Mouse (Mus musculus) small intestine, adult 2 months (tissue): ENCODE results near the gene Rpl14. TPM values are rescaled to one million over a fixed set of nuclear protein-coding genes. Genes with fewer than 3 reads are reported as not detected.
A peak's percentile ranks its signal among the peaks of the same experiment; 100 is the strongest.

Source experiments
- H3K27ac ChIP-seq: fragments of 200-500 bp; 2 replicates; pipeline ENCODE4 v1.5.1; 2012; ENCODE audit warnings: low read depth, low read length, control low read depth, inconsistent platforms; ENCODE audit not compliant: insufficient read depth
- H3K27me3 ChIP-seq: fragments of 200-500 bp; 2 replicates; pipeline ENCODE4 v1.6.1; 2012; ENCODE audit warnings: mild to moderate bottlenecking, moderate library complexity, low read length, inconsistent platforms; ENCODE audit not compliant: control insufficient read depth, insufficient read depth
- H3K36me3 ChIP-seq: fragments of 200-500 bp; 2 replicates; pipeline ENCODE4 v1.6.1; 2012; ENCODE audit warnings: mild to moderate bottlenecking, low read length, control low read depth, inconsistent platforms; ENCODE audit not compliant: control insufficient read depth, insufficient read depth
- H3K4me1 ChIP-seq: fragments of 200-500 bp; 2 replicates; pipeline ENCODE4 v1.6.1; 2012; ENCODE audit warnings: low read length, inconsistent platforms, mixed read lengths; ENCODE audit not compliant: control insufficient read depth, insufficient read depth, insufficient read length
- H3K4me3 ChIP-seq: fragments of 200-500 bp; 2 replicates; pipeline ENCODE4 v1.5.1; 2012; ENCODE audit warnings: low read depth, mild to moderate bottlenecking, control low read depth, inconsistent platforms, low read length, moderate library complexity
- CTCF ChIP-seq: fragments of 200-500 bp; IDR thresholded peaks from 2 replicates; pipeline ENCODE4 v1.5.1; 2012; ENCODE audit warnings: low read depth, mild to moderate bottlenecking, control low read depth, inconsistent platforms, low read length, moderate library complexity, mixed read lengths; ENCODE audit not compliant: insufficient replicate concordance, insufficient read length; ENCODE audit errors: extremely low read depth
- POLR2A ChIP-seq: fragments of 200-500 bp; IDR thresholded peaks from 2 replicates; pipeline ENCODE4 v1.6.1; 2012; ENCODE audit warnings: low read depth, mild to moderate bottlenecking, control low read depth, inconsistent platforms, low read length, moderate library complexity
- WGBS: fragments of 180-500 bp; shearing (Covaris S2); methylation state at CpG from one replicate; pipeline ENCODE4 v1.1.7; 2018; 5-methylcytosine and 5-hydroxymethylcytosine counted together
- polyA plus RNA-seq: library from polyadenylated mRNA; depleted of rRNA; stranded (reverse); fragments of >200 nt; gene quantifications from 2 replicates; pipeline ENCODE4 v1.2.3, GENCODE M21; 2012

The Rpl14 gene
- polyA plus RNA-seq, 1 experiment: 246 TPM

DNA sequence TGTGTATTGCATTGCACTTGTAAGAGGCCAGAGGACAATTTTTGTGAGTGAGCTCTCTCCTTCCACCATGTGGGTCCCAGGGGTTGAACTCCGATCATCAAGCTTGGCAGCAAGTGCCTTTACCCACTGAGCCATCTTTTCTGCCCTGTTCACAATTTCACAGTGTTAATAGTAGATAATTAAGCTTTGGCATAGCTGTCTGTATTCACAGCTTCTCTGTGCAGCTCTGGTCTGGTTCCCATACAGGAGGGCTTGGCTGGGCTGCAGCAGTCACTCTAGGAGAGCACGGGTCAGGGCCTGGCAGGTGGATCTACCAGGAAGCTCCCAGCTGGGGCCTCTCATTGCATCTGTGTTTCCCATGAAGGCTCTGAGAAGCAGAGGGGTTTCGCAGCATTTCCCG, 24.1 kb downstream of the Rpl14 start:
- Histone ChIP-seq H3K27me3 (no peaks in the 10 kb centered on the region), H3K27ac (no peak overlapping the region), H3K4me3 (no peak overlapping the region), H3K4me1 (no peaks in the 10 kb centered on the region), H3K36me3 (no peaks in the 10 kb centered on the region)
- WGBS: 70% methylated on average over 4 of the region's 4 CpGs
- TF ChIP-seq POLR2A (no peak), CTCF (no peak)

DNA sequence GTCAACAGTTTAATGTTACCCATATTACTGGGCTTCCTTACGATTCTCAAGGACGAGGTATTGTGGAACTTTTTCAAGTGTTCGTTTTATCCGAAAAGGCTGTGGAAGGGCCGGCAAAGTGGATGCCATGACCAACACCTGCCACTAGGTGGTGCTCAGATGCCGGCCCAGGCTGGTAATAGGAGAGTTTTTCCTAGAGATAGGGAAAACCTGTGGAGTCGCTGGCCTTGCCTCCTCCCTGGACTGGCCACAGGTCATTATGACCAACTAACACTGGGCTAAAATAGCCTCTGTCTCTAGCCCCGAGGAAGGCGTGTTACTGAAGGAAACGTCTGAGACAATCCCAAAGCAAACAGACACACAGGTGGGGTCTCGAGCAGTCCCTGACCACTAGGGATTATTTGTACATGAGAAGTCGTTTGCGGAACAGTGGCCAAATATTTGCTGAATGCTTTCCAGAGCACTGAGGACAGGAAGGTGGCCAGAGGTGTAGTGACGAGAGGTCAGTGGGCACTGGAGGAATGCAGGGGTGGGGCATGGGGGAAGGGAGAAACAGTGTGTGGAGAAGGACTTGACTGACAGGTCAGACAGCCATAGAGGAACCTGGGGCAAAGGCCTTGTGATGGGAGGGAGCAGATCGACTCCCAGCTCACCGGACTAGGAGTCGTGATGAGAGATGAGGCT, 30.4 kb downstream of the Rpl14 start:
- Histone ChIP-seq H3K27ac (peak overlapping the region; percentile 23; the same call in 1 of the 2 replicates), H3K4me3 (peak overlapping the region; percentile 52), H3K27me3 (no peaks in the 10 kb centered on the region), H3K4me1 (peaks cover 3% of the 10 kb centered on the region; the same call in 1 of the 2 replicates), H3K36me3 (no peaks in the 10 kb centered on the region)
- 6% methylated on average over 17 of the region's 17 CpGs for whole genome bisulfite sequencing
- TF ChIP-seq CTCF (peak; percentile 96; the same call in 1 of the 2 replicates), POLR2A (peak; percentile 15; the same call in 1 of the 2 replicates)

DNA sequence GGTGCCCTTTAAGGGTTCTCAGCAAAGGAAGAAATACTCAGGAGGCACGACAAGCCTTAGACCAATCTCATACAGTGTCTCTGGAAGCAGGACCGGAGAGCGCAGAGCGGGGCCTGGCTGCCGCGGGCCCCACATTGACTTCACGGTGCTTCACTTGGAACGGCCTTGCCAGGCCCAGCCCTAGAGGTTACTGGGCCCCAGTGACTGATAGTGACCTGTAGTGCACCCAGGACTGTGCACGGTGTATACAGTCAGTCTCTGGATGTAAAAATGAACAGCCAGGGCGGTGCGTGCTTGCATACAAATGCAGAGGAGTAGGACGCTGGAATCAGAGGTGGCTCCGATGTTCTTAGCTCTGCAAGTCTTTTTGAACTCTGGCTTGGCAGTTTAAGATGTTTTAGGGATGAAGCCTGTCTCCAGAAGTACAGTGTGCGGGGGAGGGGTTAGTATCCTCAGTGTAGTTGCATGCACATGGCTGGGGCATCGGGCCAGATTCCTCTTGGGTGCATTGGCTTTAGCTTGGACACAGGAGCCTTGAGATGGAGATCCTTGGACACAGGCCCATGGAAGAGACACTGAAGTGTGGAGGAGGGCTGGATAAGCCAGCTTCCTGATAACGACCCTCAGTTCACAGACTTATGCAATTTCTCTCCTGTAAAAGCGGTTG, 31.1 kb downstream of the Rpl14 start:
- no peak for TF ChIP-seq POLR2A
- no peak for TF ChIP-seq CTCF
- H3K4me1 ChIP-seq: peaks cover 3% of the 10 kb centered on the region; the same call in 1 of the 2 replicates
- H3K27ac ChIP-seq: no peak overlapping the region
- H3K36me3 ChIP-seq: no peaks in the 10 kb centered on the region
- WGBS: 42% methylated on average over 17 of the region's 17 CpGs
- no peaks in the 10 kb centered on the region for H3K27me3 ChIP-seq
- peak overlapping the region; percentile 52 for H3K4me3 ChIP-seq

DNA sequence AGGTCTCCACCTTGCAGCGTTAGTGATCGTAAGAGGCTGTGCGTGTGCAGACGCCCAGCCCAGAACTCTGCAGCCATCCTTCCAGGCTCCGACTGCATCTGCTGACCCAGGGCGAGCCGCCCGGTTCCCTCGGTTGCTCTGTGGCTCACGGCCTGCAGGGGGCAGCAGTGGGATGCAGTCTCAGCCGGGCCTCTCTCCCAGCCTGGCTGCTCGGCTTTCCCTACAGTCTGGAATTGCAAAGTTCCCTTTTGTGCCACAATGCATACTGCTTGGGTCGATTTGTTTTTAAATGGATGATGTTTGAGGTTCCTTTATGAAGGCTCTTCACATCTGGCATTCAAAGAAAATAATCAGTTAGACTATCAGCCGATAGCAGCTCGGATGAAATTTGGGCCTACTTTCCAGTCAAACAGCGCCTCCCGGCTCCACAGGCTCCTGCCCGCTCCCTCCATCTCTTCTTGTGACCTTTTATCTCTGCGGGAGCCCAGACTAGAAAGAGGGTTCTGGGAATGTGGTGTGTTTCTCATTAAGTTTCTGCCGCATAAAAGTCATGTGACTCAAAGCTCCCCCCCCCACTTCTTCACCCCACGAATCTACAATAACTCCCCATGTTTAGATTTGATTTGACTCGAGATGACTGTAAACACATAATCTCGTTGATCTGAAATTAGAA, 31.7 kb downstream of the Rpl14 start:
- peak; percentile 90 for TF ChIP-seq CTCF
- no peak for TF ChIP-seq POLR2A

DNA sequence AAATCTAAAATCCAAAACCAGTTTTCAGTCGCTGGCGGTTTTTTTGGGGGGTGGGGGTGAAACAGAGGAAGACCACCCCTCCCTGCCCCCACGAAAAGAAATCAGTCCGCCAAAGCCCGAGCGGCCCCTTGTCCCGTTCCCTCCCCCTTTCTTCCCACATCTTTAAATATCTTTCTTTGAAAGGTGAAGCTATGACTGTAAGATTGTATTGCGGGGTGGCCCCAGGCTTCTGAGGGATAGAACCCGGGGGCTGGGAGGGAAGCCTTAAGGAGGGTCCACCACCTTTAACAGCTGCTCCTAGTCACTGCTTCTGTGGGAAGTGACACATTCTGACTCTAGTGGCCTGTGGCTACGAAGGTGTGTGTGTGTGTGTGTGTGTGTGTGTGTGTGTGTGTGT, 32.3 kb downstream of the Rpl14 start:
- Histone ChIP-seq H3K4me1 (peaks cover 3% of the 10 kb centered on the region; the same call in 1 of the 2 replicates), H3K27me3 (no peaks in the 10 kb centered on the region), H3K36me3 (no peaks in the 10 kb centered on the region), H3K4me3 (no peak overlapping the region), H3K27ac (no peak overlapping the region)
- TF ChIP-seq CTCF: no peak
- TF ChIP-seq POLR2A: no peak
- 82% methylated on average over 10 of the region's 10 CpGs for WGBS

More for the DNA sequence above, 31.7 kb downstream of the Rpl14 start:
- Histone ChIP-seq H3K27ac (no peak overlapping the region), H3K27me3 (no peaks in the 10 kb centered on the region), H3K4me3 (no peak overlapping the region), H3K36me3 (no peaks in the 10 kb centered on the region), H3K4me1 (peaks cover 3% of the 10 kb centered on the region; the same call in 1 of the 2 replicates)
- 22% methylated on average over 23 of the region's 23 CpGs for WGBS

DNA sequence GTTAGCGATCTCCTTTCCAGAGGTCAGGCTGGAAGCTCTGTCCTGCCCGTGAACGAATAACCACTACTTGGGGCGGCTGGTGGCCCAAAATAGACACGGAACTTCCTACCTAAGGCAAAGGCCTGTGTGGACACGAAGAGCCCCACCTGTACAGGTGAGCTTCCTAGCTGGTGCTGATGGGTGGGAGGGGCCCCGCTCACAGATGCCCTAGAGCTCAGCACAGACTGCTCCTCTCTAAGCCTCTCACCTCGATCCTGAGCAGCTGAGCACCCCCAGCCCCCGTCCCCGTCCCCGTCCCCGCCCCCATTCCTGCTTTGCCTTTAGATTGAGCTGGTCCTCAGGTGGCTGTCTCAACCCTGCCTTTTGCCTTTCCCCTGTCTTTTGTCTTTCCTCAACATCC, 32.7 kb downstream of the Rpl14 start:
- Histone ChIP-seq H3K27me3 (no peaks in the 10 kb centered on the region), H3K36me3 (no peaks in the 10 kb centered on the region), H3K4me1 (peaks cover 3% of the 10 kb centered on the region; the same call in 1 of the 2 replicates), H3K4me3 (no peak overlapping the region), H3K27ac (no peak overlapping the region)
- WGBS: 80% methylated on average over 12 of the region's 12 CpGs
- no peak for TF ChIP-seq CTCF
- no peak for TF ChIP-seq POLR2A

DNA sequence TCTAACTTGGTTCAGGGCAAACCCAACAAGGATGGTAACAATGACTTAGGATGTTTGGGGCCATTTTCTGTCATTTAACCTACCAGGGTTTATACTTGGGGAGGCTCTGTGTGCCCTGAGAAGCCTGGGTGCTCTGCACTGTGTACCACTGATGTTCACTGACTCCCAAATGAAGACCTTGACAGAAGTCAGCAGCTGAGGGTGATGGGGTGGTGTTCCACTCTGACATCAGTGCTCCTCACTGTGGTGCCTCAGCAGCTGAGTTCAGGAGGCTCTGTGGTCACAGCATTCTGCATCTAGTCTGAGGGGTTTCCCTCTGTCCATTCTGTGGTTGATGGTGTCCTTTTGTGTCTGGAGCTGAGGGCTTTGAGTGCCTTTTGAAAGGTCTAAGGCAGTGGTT, 39.8 kb downstream of the Rpl14 start:
- Histone ChIP-seq H3K27me3 (no peaks in the 10 kb centered on the region), H3K27ac (no peak overlapping the region)

More for the DNA sequence above, 39.8 kb downstream of the Rpl14 start:
- TF ChIP-seq CTCF (no peak), POLR2A (no peak)
- Histone ChIP-seq H3K4me1 (no peaks in the 10 kb centered on the region), H3K4me3 (no peak overlapping the region), H3K36me3 (no peaks in the 10 kb centered on the region)
